Mouse (Mus musculus) gastrocnemius, postnatal 36 days (tissue): Measurements from ENCODE around the gene Wbp4. TPM values are rescaled to one million over a fixed set of nuclear protein-coding genes. Genes with fewer than 3 reads are reported as not detected.
"Not testable (repeated sequence)": the region's sequence is repeated elsewhere in the genome, so short reads cannot be mapped to it uniquely, and the experiment has no call there.

Experiments used
- DNase-seq, 2 experiments: peaks; one replicate each; pipeline ENCODE4 v3.0.0; 2022
- intact Hi-C: fragments of 180-260 bp; cut with DNase I; formaldehyde crosslinking; loops from one replicate; pipeline ENCODE4 v1.15.1; 2025
- total RNA-seq, 2 experiments: library from RNA; stranded (reverse); gene quantifications; 2 replicates each; pipeline ENCODE4 v1.2.3; 2021

Wbp4 gene
- total RNA-seq, 2 experiments from 2014 or later = 16.0 to 19.9 TPM

- peak in 1 of 2 experiments; percentile 39 for DNase-seq
- intact Hi-C loops = loop anchor here (5.0 kb wide), 1 partner anchor 75 kb away; the partner anchor contains the start of gene Naa16
These were observed 13.7 kb downstream of the Wbp4 start for GRCm38 (mm10) chr14:79467621-79468020.

- intact Hi-C loops = loop anchor here (5.0 kb wide), 1 partner anchor 73 kb away; the partner anchor contains the start of gene Naa16
- no peak for DNase-seq
These were observed 15.7 kb downstream of the Wbp4 start for GRCm38 (mm10) chr14:79465623-79466022.

- intact Hi-C loops = no loop called here
- no peak for DNase-seq
These were observed 20.3 kb downstream of the Wbp4 start for GRCm38 (mm10) chr14:79460988-79461387.

- DNase-seq = no peak
- intact Hi-C loops = no loop called here
These were observed 20.9 kb downstream of the Wbp4 start for GRCm38 (mm10) chr14:79460401-79460800.

GRCm38 (mm10) chr14:79452591-79452934 is 28.8 kb downstream of the Wbp4 start:
- intact Hi-C loops, DNase-seq: not testable (repeated sequence)

GRCm38 (mm10) chr14:79451681-79452590 is 29.4 kb downstream of the Wbp4 start, which contains the start of gene Kbtbd6:
Gene Kbtbd6 (plus strand): TSS chr14:79451835.
- intact Hi-C loops = not testable (repeated sequence)

GRCm38 (mm10) chr14:79445055-79445620 is 36.2 kb downstream of the Wbp4 start:
- no peak for DNase-seq
- intact Hi-C loops = no loop called here

More at GRCm38 (mm10) chr14:79451681-79452590, 29.4 kb downstream of the Wbp4 start, which contains the start of gene Kbtbd6:
- DNase-seq = peak; percentile 47 to 58

- intact Hi-C loops = no loop called here
- DNase-seq = no peak
These were observed 36.7 kb downstream of the Wbp4 start for GRCm38 (mm10) chr14:79444601-79445000.

GRCm38 (mm10) chr14:79441441-79441840 is 39.9 kb downstream of the Wbp4 start:
- no peak for DNase-seq
- intact Hi-C loops = no loop called here

GRCm38 (mm10) chr14:79440655-79441054 is 40.7 kb downstream of the Wbp4 start:
- intact Hi-C loops = no loop called here
- DNase-seq = no peak

- intact Hi-C loops = no loop called here
These were observed 47.3 kb downstream of the Wbp4 start for GRCm38 (mm10) chr14:79434068-79434467.

GRCm38 (mm10) chr14:79426730-79427365 is 54.5 kb downstream of the Wbp4 start:
- DNase-seq, intact Hi-C loops: not testable (repeated sequence)

More at GRCm38 (mm10) chr14:79434068-79434467, 47.3 kb downstream of the Wbp4 start:
- DNase-seq = no peak

GRCm38 (mm10) chr14:79425979-79426729 is 55.2 kb downstream of the Wbp4 start, which contains the start of gene Kbtbd7:
Gene Kbtbd7 (plus strand): TSS chr14:79426511.
- intact Hi-C loops = no loop called here
- peak; percentile 86 to 88 for DNase-seq

GRCm38 (mm10) chr14:79420083-79420685 is 61.1 kb downstream of the Wbp4 start:
- intact Hi-C loops = no loop called here
- DNase-seq = no peak

- intact Hi-C loops = no loop called here
- no peak for DNase-seq
These were observed 68.2 kb downstream of the Wbp4 start for GRCm38 (mm10) chr14:79413121-79413520.

GRCm38 (mm10) chr14:79410662-79411061 is 70.7 kb downstream of the Wbp4 start:
- intact Hi-C loops = no loop called here
- no peak for DNase-seq
